8 mouse cellular contexts compared by ENCODE assay signal in genomic region chr1:131269797-131270578, GRCm38 (mm10). TPM values are rescaled to one million over a fixed set of nuclear protein-coding genes. Genes with fewer than 3 reads are reported as not detected.
DNase-seq lines count a peak whose midpoint lies in the region; ATAC-seq lines count a peak whose summit lies in the region.

No protein-coding gene starts in this region.

- no peak overlapping the region for H3K9ac ChIP-seq in limb, embryonic 11.5 days (ENCODE audit: low read length)
- peak overlapping the region; percentile 21; the same call in 1 of the 2 replicates for H3K9ac ChIP-seq in midbrain, embryonic 16.5 days (ENCODE audit: low read depth, low read length)

- no peaks in the 10 kb centered on the region for H3K36me3 ChIP-seq in limb, embryonic 11.5 days (ENCODE audit: control insufficient read depth, insufficient read depth, low read length)
- no peaks in the 10 kb centered on the region for H3K36me3 ChIP-seq in midbrain, embryonic 16.5 days (ENCODE audit: control insufficient read depth, insufficient read depth, low read length)

- H3K27me3 ChIP-seq in limb, embryonic 11.5 days (ENCODE audit: control insufficient read depth, insufficient read depth, low read length) = no peaks in the 10 kb centered on the region
- H3K27me3 ChIP-seq in midbrain, embryonic 16.5 days (ENCODE audit: control insufficient read depth, insufficient read depth, low read depth, low read length) = no peaks in the 10 kb centered on the region

- H3K4me2 ChIP-seq in limb, embryonic 11.5 days (ENCODE audit: low read depth, severe bottlenecking) = no peak overlapping the region; the same call in 1 of the 2 replicates
- 0 out of 2 replicates have a peak overlapping the region, but pooled peaks have one; percentile 10 for H3K4me2 ChIP-seq in midbrain, embryonic 16.5 days (ENCODE audit: low read length)

- peak; percentile 80 for ATAC-seq in activated CD4-positive, CD25-positive, alpha-beta regulatory T cell, adult 4 months
- no peak for ATAC-seq in limb, embryonic 11.5 days (ENCODE audit: insufficient number of reproducible peaks, low FRiP score, low TSS enrichment, low read depth)
- peak; percentile 61; the same call in 1 of the 2 replicates for ATAC-seq in midbrain, embryonic 16.5 days

- WGBS in limb, embryonic 11.5 days = 23% methylated on average over 22 of the region's 22 CpGs
- WGBS in midbrain, embryonic 16.5 days = 25% methylated on average over 22 of the region's 22 CpGs

- H3K4me3 ChIP-seq in limb, embryonic 11.5 days (ENCODE audit: low read depth, low read length) = no peak overlapping the region
- no peak overlapping the region for H3K4me3 ChIP-seq in midbrain, embryonic 16.5 days (ENCODE audit: low read depth, low read length)

- DNase-seq in 416B (ENCODE audit: low read depth) = peak; percentile 77
- peak; percentile 94 for DNase-seq in embryo, embryonic 10.5 days (ENCODE audit: low spot score)
- peak; percentile 59 to 72 for DNase-seq in gastrocnemius, postnatal 4 days (ENCODE audit: low spot score in 2 of 2)
- DNase-seq in kidney, adult 8-10 months = peak; percentile 68 to 80
- DNase-seq in limb, embryonic 11.5 days (ENCODE audit: low spot score) = peak; percentile 88
- DNase-seq in spleen, postnatal 36 days (ENCODE audit: low spot score in 2 of 2) = peak; percentile 35 to 49

- H3K9me3 ChIP-seq in limb, embryonic 11.5 days (ENCODE audit: control insufficient read depth, low read length) = no peaks in the 10 kb centered on the region
- H3K9me3 ChIP-seq in midbrain, embryonic 16.5 days (replicated peaks; ENCODE audit: control insufficient read depth, low read length, poor library complexity, severe bottlenecking) = no peaks in the 10 kb centered on the region

- H3K4me1 ChIP-seq in limb, embryonic 11.5 days (ENCODE audit: control insufficient read depth, insufficient read depth, low read length) = peaks cover 3% of the 10 kb centered on the region; the same call in 1 of the 2 replicates
- H3K4me1 ChIP-seq in midbrain, embryonic 16.5 days (ENCODE audit: control insufficient read depth, insufficient read depth, low read length) = no peaks in the 10 kb centered on the region

- no peak overlapping the region for H3K27ac ChIP-seq in limb, embryonic 11.5 days (replicated peaks; ENCODE audit: low read depth, low read length)
- no peak overlapping the region for H3K27ac ChIP-seq in midbrain, embryonic 16.5 days (ENCODE audit: low read length)

RNA-seq across cellular contexts. Expression of gene Ikbke, which starts 9.4 kb away (rescaled TPM):
- 10 to 100 TPM; 68.0 to 91.2 TPM for polyA plus RNA-seq in activated CD4-positive, CD25-positive, alpha-beta regulatory T cell, adult 4 months (2017; shearing (Covaris generic))
- total RNA-seq in gastrocnemius, postnatal 4 days (2021) = 1 to 10 TPM; 7.5 to 7.6 TPM
- 1.0 and 1.5 TPM in 2 replicates for polyA plus RNA-seq in limb, embryonic 11.5 days (2014; fragmentation: Nextera tagmentation; extraction: Ambion mirVana)
- 0.73 and 0.77 TPM in 2 replicates for polyA plus RNA-seq in midbrain, embryonic 16.5 days (2015; fragmentation: Nextera tagmentation; extraction: Ambion mirVana)

RNA-seq across cellular contexts. Expression of gene Rassf5, which starts 24.9 kb away (rescaled TPM):
- 100 to 1,000 TPM; 278 to 305 TPM for polyA plus RNA-seq in activated CD4-positive, CD25-positive, alpha-beta regulatory T cell, adult 4 months (2017; shearing (Covaris generic))
- 1 to 10 TPM; 6.4 to 7.9 TPM for total RNA-seq in gastrocnemius, postnatal 4 days (2021)
- polyA plus RNA-seq in limb, embryonic 11.5 days (2014; fragmentation: Nextera tagmentation; extraction: Ambion mirVana) = 1.2 and 1.4 TPM in 2 replicates
- polyA plus RNA-seq in midbrain, embryonic 16.5 days (2015; fragmentation: Nextera tagmentation; extraction: Ambion mirVana) = 3.4 and 4.0 TPM in 2 replicates

Comparison
In these comparisons a context has a peak if more than half of its experiments do, and no peak if none do; other contexts are left out.
1. DNase-seq: peak in every context shown above with its lines; median percentile 94 in embryo, embryonic 10.5 days; 88 in limb, embryonic 11.5 days; 77 in 416B; 74 in kidney, adult 8-10 months; 66 in gastrocnemius, postnatal 4 days; 42 in spleen, postnatal 36 days.
2. RNA of gene Ikbke, which starts 9.4 kb away (polyA plus RNA-seq): 68.0 to 91.2 TPM in activated CD4-positive, CD25-positive, alpha-beta regulatory T cell, adult 4 months; 1.0 to 1.5 TPM in limb, embryonic 11.5 days and 0.73 to 0.77 TPM in midbrain, embryonic 16.5 days; every median in the first group is over 10 times any median in the second.
3. RNA of gene Rassf5, which starts 24.9 kb away (polyA plus RNA-seq): 278 to 305 TPM in activated CD4-positive, CD25-positive, alpha-beta regulatory T cell, adult 4 months; 3.4 to 4.0 TPM in midbrain, embryonic 16.5 days and 1.2 to 1.4 TPM in limb, embryonic 11.5 days; every median in the first group is over 10 times any median in the second.